Mouse (Mus musculus): Measurements from ENCODE around the gene Atxn2l. TPM values are rescaled to one million over a fixed set of nuclear protein-coding genes. Genes with fewer than 3 reads are reported as not detected.

Gene Atxn2l
- polyA plus RNA-seq, 1 experiment from 2014 or later = 19.4 TPM

DNA sequence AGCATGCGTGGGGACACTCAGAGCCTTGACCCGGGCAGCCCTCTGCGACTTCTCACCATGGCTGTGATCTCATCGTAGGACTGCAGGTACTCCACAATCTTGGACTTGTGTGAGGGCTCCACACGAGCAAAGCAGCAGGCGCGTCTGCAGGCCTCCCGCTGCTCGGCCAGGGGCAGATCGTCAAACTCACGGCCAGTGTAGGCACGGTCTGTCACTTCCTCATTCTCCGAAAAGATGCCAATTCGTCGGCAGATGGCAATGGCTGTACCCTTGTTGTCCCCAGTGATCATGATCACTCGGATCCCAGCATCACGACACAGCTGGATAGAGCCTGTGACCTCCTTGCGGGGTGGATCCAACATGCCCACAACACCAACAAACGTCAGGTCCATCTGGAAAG is 54.8 kb downstream of the Atxn2l start:
- Histone ChIP-seq H3K4me1 (replicated peaks; ENCODE audit: control insufficient read depth, insufficient read depth, low read length) (no peaks in the 10 kb centered on the region), H3K9me3 (ENCODE audit: control insufficient read depth) (no peaks in the 10 kb centered on the region), H3K27me3 (replicated peaks; ENCODE audit: control insufficient read depth, insufficient read depth, low read length) (no peaks in the 10 kb centered on the region), H3K9ac (ENCODE audit: low read depth, low read length) (no peak overlapping the region), H3K27ac (ENCODE audit: low read depth, low read length) (no peak overlapping the region), H3K4me2 (replicated peaks; ENCODE audit: low read depth) (no peak overlapping the region), H3K36me3 (ENCODE audit: control insufficient read depth, insufficient read depth) (peaks cover 30% of the 10 kb centered on the region), H3K4me3 (ENCODE audit: low read depth, low read length) (no peak overlapping the region)
- TF ChIP-seq CTCF (IDR thresholded peaks at IDR 0.05; ENCODE audit: low read depth) = no peak
- 91% methylated on average over 19 of the region's 19 CpGs for WGBS
- no peak for ATAC-seq

DNA sequence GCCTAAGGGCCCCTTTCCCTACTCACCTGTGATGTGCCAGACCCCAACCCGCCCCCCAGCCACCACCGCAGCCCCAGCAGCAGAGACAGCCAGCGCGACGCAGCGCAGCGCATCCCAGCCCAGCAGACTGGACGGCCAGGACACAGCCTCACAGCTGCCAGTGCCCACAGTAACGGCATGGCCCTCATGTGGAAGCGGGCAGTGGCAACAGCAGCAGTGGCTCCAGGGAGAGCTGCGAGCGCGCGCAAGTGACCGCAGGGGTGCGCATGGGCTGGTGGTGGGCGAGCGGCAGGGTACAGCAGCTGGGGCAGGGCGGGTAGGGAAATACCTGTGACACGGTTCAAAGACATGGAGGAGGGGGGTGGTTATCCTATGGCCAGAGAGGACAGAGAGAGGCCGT is 57.0 kb downstream of the Atxn2l start:
- 94% methylated on average over 21 of the region's 21 CpGs for WGBS
- H3K27me3 ChIP-seq (replicated peaks; ENCODE audit: control insufficient read depth, insufficient read depth, low read length) = no peaks in the 10 kb centered on the region
- ATAC-seq = no peak
- no peak overlapping the region for H3K27ac ChIP-seq (ENCODE audit: low read depth, low read length)
- no peaks in the 10 kb centered on the region for H3K9me3 ChIP-seq (ENCODE audit: control insufficient read depth)
- TF ChIP-seq CTCF (IDR thresholded peaks at IDR 0.05; ENCODE audit: low read depth) = no peak
- peaks cover 34% of the 10 kb centered on the region for H3K36me3 ChIP-seq (ENCODE audit: control insufficient read depth, insufficient read depth)
- no peak overlapping the region for H3K4me3 ChIP-seq (ENCODE audit: low read depth, low read length)
- no peak overlapping the region for H3K9ac ChIP-seq (ENCODE audit: low read depth, low read length)
- no peak overlapping the region for H3K4me2 ChIP-seq (replicated peaks; ENCODE audit: low read depth)
- H3K4me1 ChIP-seq (replicated peaks; ENCODE audit: control insufficient read depth, insufficient read depth, low read length) = no peaks in the 10 kb centered on the region

DNA sequence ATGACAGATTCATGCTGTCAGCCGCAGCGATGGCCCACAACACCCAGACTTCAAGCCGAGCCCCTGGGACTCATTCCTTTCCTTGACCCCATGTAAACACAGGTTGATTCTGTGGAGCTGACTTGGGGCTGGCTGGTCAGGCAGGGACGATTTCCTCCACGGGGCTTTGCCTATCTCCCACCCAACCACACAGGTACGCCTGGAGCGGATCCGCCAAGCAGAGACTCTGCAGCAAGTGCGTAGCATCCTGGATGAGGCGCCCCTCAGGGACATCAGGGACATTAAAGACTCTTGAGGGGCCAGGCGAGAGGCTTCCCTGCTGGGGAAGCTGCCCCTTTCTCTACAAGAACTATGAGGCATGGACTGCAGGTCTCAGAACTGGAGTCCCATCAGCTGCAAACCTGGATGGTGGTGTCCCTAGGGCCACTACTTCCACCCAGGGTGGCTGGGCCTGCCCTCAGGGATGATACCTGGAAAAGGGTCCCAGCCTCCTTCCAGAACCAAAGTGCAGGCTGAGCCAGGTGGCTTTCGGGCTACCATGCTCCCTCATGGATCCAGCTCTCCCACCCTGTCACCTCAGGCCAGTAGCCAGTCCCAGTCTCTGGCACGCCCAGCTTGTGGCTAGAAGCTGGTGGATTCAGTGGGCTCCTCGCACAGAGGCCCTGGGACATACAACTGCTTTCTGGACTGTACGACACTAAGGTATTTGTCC is 58.0 kb downstream of the Atxn2l start:
- no peak for ATAC-seq
- H3K4me1 ChIP-seq (replicated peaks; ENCODE audit: control insufficient read depth, insufficient read depth, low read length) = no peaks in the 10 kb centered on the region
- H3K4me3 ChIP-seq (ENCODE audit: low read depth, low read length) = no peak overlapping the region
- TF ChIP-seq CTCF (IDR thresholded peaks at IDR 0.05; ENCODE audit: low read depth) = no peak
- no peaks in the 10 kb centered on the region for H3K9me3 ChIP-seq (ENCODE audit: control insufficient read depth)
- H3K4me2 ChIP-seq (replicated peaks; ENCODE audit: low read depth) = no peak overlapping the region
- H3K27ac ChIP-seq (ENCODE audit: low read depth, low read length) = no peak overlapping the region
- 94% methylated on average over 15 of the region's 15 CpGs for WGBS
- H3K27me3 ChIP-seq (replicated peaks; ENCODE audit: control insufficient read depth, insufficient read depth, low read length) = no peaks in the 10 kb centered on the region
- H3K36me3 ChIP-seq (ENCODE audit: control insufficient read depth, insufficient read depth) = peaks cover 36% of the 10 kb centered on the region
- no peak overlapping the region for H3K9ac ChIP-seq (ENCODE audit: low read depth, low read length)

DNA sequence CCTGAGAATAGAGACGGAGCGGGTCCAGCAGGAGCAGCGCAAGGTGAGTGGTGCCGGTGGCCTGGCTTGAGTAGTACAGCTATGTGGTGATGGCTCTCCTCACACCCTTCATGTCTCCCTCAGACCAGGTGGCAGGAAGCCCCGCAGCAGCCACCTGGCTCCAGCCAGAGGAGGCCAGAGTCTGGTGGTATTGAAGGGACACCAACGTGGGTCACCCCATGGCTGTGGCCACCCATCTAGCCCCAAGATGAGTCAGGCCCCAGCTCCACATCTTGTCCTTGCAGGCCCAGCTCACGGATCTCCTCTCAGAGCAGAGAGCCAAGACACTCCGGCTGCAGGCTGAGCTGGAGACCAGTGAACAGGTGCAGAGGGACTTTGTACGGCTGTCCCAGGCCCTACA is 58.7 kb downstream of the Atxn2l start:
- Histone ChIP-seq H3K27me3 (replicated peaks; ENCODE audit: control insufficient read depth, insufficient read depth, low read length) (no peaks in the 10 kb centered on the region), H3K4me3 (ENCODE audit: low read depth, low read length) (no peak overlapping the region)
- WGBS = 95% methylated on average over 9 of the region's 9 CpGs

GRCm38 (mm10) chr7:126443997-126444396 is 59.2 kb downstream of the Atxn2l start:
- H3K36me3 ChIP-seq (ENCODE audit: control insufficient read depth, insufficient read depth) = peaks cover 39% of the 10 kb centered on the region
- no peaks in the 10 kb centered on the region for H3K4me1 ChIP-seq (replicated peaks; ENCODE audit: control insufficient read depth, insufficient read depth, low read length)
- no peak for TF ChIP-seq CTCF (IDR thresholded peaks at IDR 0.05; ENCODE audit: low read depth)
- no peak overlapping the region for H3K4me3 ChIP-seq (ENCODE audit: low read depth, low read length)
- H3K9ac ChIP-seq (ENCODE audit: low read depth, low read length) = no peak overlapping the region
- no peaks in the 10 kb centered on the region for H3K27me3 ChIP-seq (replicated peaks; ENCODE audit: control insufficient read depth, insufficient read depth, low read length)
- WGBS = 94% methylated on average over 10 of the region's 10 CpGs
- no peak overlapping the region for H3K4me2 ChIP-seq (replicated peaks; ENCODE audit: low read depth)
- ATAC-seq = no peak
- H3K9me3 ChIP-seq (ENCODE audit: control insufficient read depth) = no peaks in the 10 kb centered on the region
- no peak overlapping the region for H3K27ac ChIP-seq (ENCODE audit: low read depth, low read length)

More for the DNA sequence above, 58.7 kb downstream of the Atxn2l start:
- Histone ChIP-seq H3K36me3 (ENCODE audit: control insufficient read depth, insufficient read depth) (peaks cover 39% of the 10 kb centered on the region), H3K9me3 (ENCODE audit: control insufficient read depth) (no peaks in the 10 kb centered on the region), H3K9ac (ENCODE audit: low read depth, low read length) (no peak overlapping the region), H3K27ac (ENCODE audit: low read depth, low read length) (no peak overlapping the region), H3K4me1 (replicated peaks; ENCODE audit: control insufficient read depth, insufficient read depth, low read length) (no peaks in the 10 kb centered on the region), H3K4me2 (replicated peaks; ENCODE audit: low read depth) (no peak overlapping the region)
- no peak for TF ChIP-seq CTCF (IDR thresholded peaks at IDR 0.05; ENCODE audit: low read depth)
- ATAC-seq = no peak

Other genes starting within 250 kb of the Atxn2l start
- 3.6 and 4.4 TPM in 2 replicates for gene Sbk1, start 230.8 kb downstream of the Atxn2l start, polyA plus RNA-seq (2015; fragmentation: Nextera tagmentation; extraction: Ambion mirVana)
- gene Lat, start 133.9 kb downstream of the Atxn2l start, polyA plus RNA-seq (2015; fragmentation: Nextera tagmentation; extraction: Ambion mirVana) = 0.65 and 1.1 TPM in 2 replicates
- 47.7 and 51.3 TPM in 2 replicates for gene Spns1, start 126.0 kb downstream of the Atxn2l start, polyA plus RNA-seq (2015; fragmentation: Nextera tagmentation; extraction: Ambion mirVana)
- 1.9 and 2.1 TPM in 2 replicates for gene Nfatc2ip, start 106.7 kb downstream of the Atxn2l start, polyA plus RNA-seq (2015; fragmentation: Nextera tagmentation; extraction: Ambion mirVana)
- gene Cd19, start 88.5 kb downstream of the Atxn2l start, polyA plus RNA-seq (2015; fragmentation: Nextera tagmentation; extraction: Ambion mirVana) = 0.07 and 0.09 TPM in 2 replicates
- gene Rabep2, start 74.7 kb downstream of the Atxn2l start, polyA plus RNA-seq (2015; fragmentation: Nextera tagmentation; extraction: Ambion mirVana) = 15.1 and 17.0 TPM in 2 replicates
- 0.05 and 0.24 TPM in 2 replicates for gene Atp2a1, start 40.3 kb downstream of the Atxn2l start, polyA plus RNA-seq (2015; fragmentation: Nextera tagmentation; extraction: Ambion mirVana)
- 23.6 and 23.8 TPM in 2 replicates for gene Sh2b1, start 28.0 kb downstream of the Atxn2l start, polyA plus RNA-seq (2015; fragmentation: Nextera tagmentation; extraction: Ambion mirVana)
- 70.3 and 76.5 TPM in 2 replicates for gene Tufm, start 16.1 kb downstream of the Atxn2l start, polyA plus RNA-seq (2015; fragmentation: Nextera tagmentation; extraction: Ambion mirVana)
- 141 and 150 TPM in 2 replicates for gene Eif3c, start 63.0 kb upstream of the Atxn2l start, polyA plus RNA-seq (2015; fragmentation: Nextera tagmentation; extraction: Ambion mirVana)
- gene Apobr, start 81.5 kb upstream of the Atxn2l start, polyA plus RNA-seq (2015; fragmentation: Nextera tagmentation; extraction: Ambion mirVana) = 0.44 and 0.57 TPM in 2 replicates
- 62.9 and 66.6 TPM in 2 replicates for gene Cln3, start 82.4 kb upstream of the Atxn2l start, polyA plus RNA-seq (2015; fragmentation: Nextera tagmentation; extraction: Ambion mirVana)
- 0.14 TPM in 1 of 2 replicates, not detected in the other for gene Il27, start 91.5 kb upstream of the Atxn2l start, polyA plus RNA-seq (2015; fragmentation: Nextera tagmentation; extraction: Ambion mirVana)
- gene Nupr1, start 127.4 kb upstream of the Atxn2l start, polyA plus RNA-seq (2015; fragmentation: Nextera tagmentation; extraction: Ambion mirVana) = 28.2 and 30.8 TPM in 2 replicates
- 21.7 and 25.8 TPM in 2 replicates for gene Sgf29, start 145.9 kb upstream of the Atxn2l start, polyA plus RNA-seq (2015; fragmentation: Nextera tagmentation; extraction: Ambion mirVana)
- 6.8 and 8.2 TPM in 2 replicates for gene Sult1a1, start 173.0 kb upstream of the Atxn2l start, polyA plus RNA-seq (2015; fragmentation: Nextera tagmentation; extraction: Ambion mirVana)
- 80.4 and 98.2 TPM in 2 replicates for gene Bola2, start 192.0 kb upstream of the Atxn2l start, polyA plus RNA-seq (2015; fragmentation: Nextera tagmentation; extraction: Ambion mirVana)
- gene Slx1b, start 192.3 kb upstream of the Atxn2l start, polyA plus RNA-seq (2015; fragmentation: Nextera tagmentation; extraction: Ambion mirVana) = 4.8 and 5.5 TPM in 2 replicates
- gene Coro1a, start 204.3 kb upstream of the Atxn2l start, polyA plus RNA-seq (2015; fragmentation: Nextera tagmentation; extraction: Ambion mirVana) = 21.5 TPM in 2 replicates